Mouse (Mus musculus): ENCODE measurements at regions not wholly inside any gene's neighbourhood (a gene's known extent, or its start where the extent isn't known, plus 50 kb on each side); places are given as distances from the start of the nearest gene placed in this dataset.
A peak's percentile ranks its signal among the peaks of the same experiment; 100 is the strongest.

DNA sequence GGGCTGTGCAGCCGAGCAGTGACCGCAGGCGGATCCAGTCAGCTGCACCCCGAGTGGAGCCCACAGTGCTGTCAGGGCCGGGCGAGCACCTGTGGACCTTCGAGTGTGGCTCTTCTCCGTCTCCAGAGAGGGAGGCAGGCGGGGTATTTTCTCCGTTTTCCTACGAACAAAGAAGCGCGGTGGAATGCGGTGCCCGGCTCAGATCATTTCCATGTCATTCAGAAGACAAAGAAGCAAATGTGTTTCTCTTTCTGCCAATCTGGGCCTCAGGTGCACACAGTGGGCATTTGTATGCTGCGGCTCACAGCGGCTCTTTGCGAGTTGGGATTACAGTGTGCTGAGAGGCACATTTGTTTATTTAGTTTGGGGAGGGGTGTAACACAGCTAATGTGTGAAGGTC, 483.1 kb downstream of the Ajap1 start:
- H3K4me2 ChIP-seq (replicated peaks) = no peak overlapping the region
- 0 out of 2 replicates have a peak overlapping the region, but pooled peaks have one; percentile 21 for H3K27ac ChIP-seq
- peak overlapping the region; percentile 35 for H3K9ac ChIP-seq
- WGBS = 27% methylated on average over 18 of the region's 18 CpGs
- H3K27me3 ChIP-seq (ENCODE audit: control insufficient read depth, insufficient read depth, low read length) = no peaks in the 10 kb centered on the region
- H3K4me1 ChIP-seq (replicated peaks; ENCODE audit: control insufficient read depth, insufficient read depth, low read length) = peaks cover 8% of the 10 kb centered on the region; the same call in 1 of the 2 replicates
- H3K4me3 ChIP-seq (replicated peaks; ENCODE audit: low read length) = no peak overlapping the region
- no peaks in the 10 kb centered on the region for H3K9me3 ChIP-seq (ENCODE audit: control insufficient read depth, low read length)
- no peak for ATAC-seq (ENCODE audit: low FRiP score)
- H3K36me3 ChIP-seq (replicated peaks; ENCODE audit: control insufficient read depth, insufficient read depth) = no peaks in the 10 kb centered on the region
- peak; percentile 36 for DNase-seq (ENCODE audit: low spot score)

DNA sequence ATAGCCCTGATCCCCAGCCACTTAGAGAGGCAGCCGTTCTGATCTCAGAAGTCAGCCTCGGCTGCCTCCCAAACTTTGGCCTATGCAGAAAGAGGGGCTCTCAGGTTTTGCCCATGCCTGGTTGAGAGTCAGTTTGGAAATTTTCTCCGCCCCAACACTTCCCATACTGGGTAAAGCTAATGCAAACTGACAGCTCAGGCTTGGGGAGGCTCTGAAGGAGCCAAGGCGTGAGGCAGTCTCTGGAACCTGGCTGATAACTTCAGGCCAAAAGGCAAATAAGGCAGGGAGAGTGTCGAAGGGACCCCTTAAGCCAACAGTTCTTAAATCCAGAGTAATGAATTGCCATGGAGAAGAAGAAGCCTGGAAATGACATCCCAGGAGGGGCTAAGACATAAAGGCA, 485.4 kb downstream of the Ajap1 start:
- no peak overlapping the region for H3K4me2 ChIP-seq (replicated peaks)
- H3K4me1 ChIP-seq (replicated peaks; ENCODE audit: control insufficient read depth, insufficient read depth, low read length) = peaks cover 11% of the 10 kb centered on the region; the same call in 1 of the 2 replicates
- no peaks in the 10 kb centered on the region for H3K36me3 ChIP-seq (replicated peaks; ENCODE audit: control insufficient read depth, insufficient read depth)
- ATAC-seq (ENCODE audit: low FRiP score) (no peak), DNase-seq (ENCODE audit: low spot score) (no peak)
- whole genome bisulfite sequencing = 87% methylated on average over 5 of the region's 5 CpGs
- H3K27ac ChIP-seq = no peak overlapping the region
- H3K9ac ChIP-seq = no peak overlapping the region
- no peaks in the 10 kb centered on the region for H3K9me3 ChIP-seq (ENCODE audit: control insufficient read depth, low read length)
- no peak overlapping the region for H3K4me3 ChIP-seq (replicated peaks; ENCODE audit: low read length)
- no peaks in the 10 kb centered on the region for H3K27me3 ChIP-seq (ENCODE audit: control insufficient read depth, insufficient read depth, low read length)

DNA sequence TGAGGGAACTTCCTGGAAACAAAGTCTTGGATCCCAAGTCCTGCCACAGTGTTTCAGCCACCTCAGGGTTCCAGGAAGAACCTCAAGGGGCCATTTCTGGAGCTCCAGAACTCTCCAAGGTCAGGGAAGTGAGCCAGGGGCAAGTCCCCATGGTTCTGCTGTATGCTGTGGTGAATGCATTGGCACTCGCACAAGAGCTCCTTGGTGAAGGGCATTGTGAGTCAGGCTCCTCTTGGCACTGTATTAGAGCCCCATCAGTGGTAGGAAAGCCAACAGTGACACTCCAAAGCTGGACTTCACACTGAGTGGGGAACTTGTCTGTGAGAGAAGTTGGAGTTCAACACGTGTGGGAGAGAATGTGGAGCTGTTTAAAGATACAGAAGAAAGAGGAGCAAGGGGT, 486.0 kb downstream of the Ajap1 start:
- Histone ChIP-seq H3K4me3 (replicated peaks; ENCODE audit: low read length) (no peak overlapping the region), H3K36me3 (replicated peaks; ENCODE audit: control insufficient read depth, insufficient read depth) (no peaks in the 10 kb centered on the region), H3K9ac (no peak overlapping the region), H3K4me1 (replicated peaks; ENCODE audit: control insufficient read depth, insufficient read depth, low read length) (peaks cover 11% of the 10 kb centered on the region; the same call in 1 of the 2 replicates), H3K27me3 (ENCODE audit: control insufficient read depth, insufficient read depth, low read length) (no peaks in the 10 kb centered on the region), H3K4me2 (replicated peaks) (no peak overlapping the region), H3K27ac (no peak overlapping the region), H3K9me3 (ENCODE audit: control insufficient read depth, low read length) (no peaks in the 10 kb centered on the region)
- 76% methylated on average over 2 of the region's 2 CpGs for WGBS
- ATAC-seq (ENCODE audit: low FRiP score) (no peak), DNase-seq (ENCODE audit: low spot score) (no peak)

DNA sequence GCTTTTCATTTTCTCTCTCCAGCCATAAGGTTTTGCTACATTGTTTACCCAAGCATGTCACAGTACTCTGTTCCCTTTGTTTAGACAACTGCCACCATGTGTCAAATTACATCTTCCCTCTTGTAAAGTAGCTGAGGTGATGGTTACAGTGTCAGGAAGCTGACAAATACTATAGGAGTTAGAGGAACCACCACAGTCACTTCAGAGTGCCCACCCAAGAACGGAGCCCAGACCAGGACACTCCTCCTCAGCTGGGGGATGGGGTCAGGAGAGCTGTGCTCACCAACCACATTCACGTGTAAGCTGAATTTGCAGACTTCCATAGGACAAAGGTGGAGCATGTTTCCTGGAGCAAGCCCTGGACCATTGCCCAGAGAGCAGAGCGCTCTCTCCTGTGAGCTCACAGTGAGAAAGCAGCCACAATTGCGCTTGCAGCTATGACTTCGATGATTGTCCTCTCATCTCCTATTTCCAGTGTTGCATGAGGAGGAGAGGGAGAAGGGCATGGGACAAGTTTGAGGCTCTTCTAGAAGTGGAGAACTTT, 487.5 kb downstream of the Ajap1 start:
- WGBS = 72% methylated on average over 5 of the region's 5 CpGs
- no peak for DNase-seq (ENCODE audit: low spot score)

DNA sequence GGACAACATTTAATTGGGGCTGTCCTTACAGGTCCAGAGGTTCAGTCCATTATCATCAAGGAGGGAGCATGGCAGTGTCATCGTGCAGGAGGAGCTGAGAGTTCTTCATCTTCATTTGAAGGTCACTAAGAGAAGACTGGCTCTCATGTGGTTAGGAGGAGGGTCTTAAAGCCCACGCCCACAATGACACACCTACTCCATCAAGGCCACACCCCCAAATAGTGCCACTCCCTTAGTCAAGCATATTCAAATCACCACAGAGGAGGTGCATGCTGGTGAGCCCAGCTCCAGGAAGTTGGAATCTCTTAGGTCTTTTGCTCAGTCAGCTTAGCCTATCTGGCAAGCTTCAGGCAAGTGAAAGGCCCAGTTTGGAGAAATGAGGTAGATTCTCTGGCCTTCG, 488.4 kb downstream of the Ajap1 start:
- 71% methylated on average over 3 of the region's 3 CpGs for WGBS
- Histone ChIP-seq H3K4me3 (replicated peaks; ENCODE audit: low read length) (no peak overlapping the region), H3K4me2 (replicated peaks) (no peak overlapping the region), H3K27ac (no peak overlapping the region), H3K9me3 (ENCODE audit: control insufficient read depth, low read length) (no peaks in the 10 kb centered on the region), H3K4me1 (replicated peaks; ENCODE audit: control insufficient read depth, insufficient read depth, low read length) (peaks cover 7% of the 10 kb centered on the region; the same call in 1 of the 2 replicates), H3K27me3 (ENCODE audit: control insufficient read depth, insufficient read depth, low read length) (no peaks in the 10 kb centered on the region), H3K36me3 (replicated peaks; ENCODE audit: control insufficient read depth, insufficient read depth) (no peaks in the 10 kb centered on the region), H3K9ac (no peak overlapping the region)
- DNase-seq (ENCODE audit: low spot score) (no peak), ATAC-seq (ENCODE audit: low FRiP score) (no peak)

More for the DNA sequence above, 487.5 kb downstream of the Ajap1 start:
- Histone ChIP-seq H3K9me3 (ENCODE audit: control insufficient read depth, low read length) (no peaks in the 10 kb centered on the region), H3K27ac (no peak overlapping the region), H3K27me3 (ENCODE audit: control insufficient read depth, insufficient read depth, low read length) (no peaks in the 10 kb centered on the region), H3K36me3 (replicated peaks; ENCODE audit: control insufficient read depth, insufficient read depth) (no peaks in the 10 kb centered on the region), H3K4me1 (replicated peaks; ENCODE audit: control insufficient read depth, insufficient read depth, low read length) (peaks cover 11% of the 10 kb centered on the region; the same call in 1 of the 2 replicates), H3K9ac (no peak overlapping the region), H3K4me2 (replicated peaks) (no peak overlapping the region), H3K4me3 (replicated peaks; ENCODE audit: low read length) (no peak overlapping the region)
- no peak for ATAC-seq (ENCODE audit: low FRiP score)

DNA sequence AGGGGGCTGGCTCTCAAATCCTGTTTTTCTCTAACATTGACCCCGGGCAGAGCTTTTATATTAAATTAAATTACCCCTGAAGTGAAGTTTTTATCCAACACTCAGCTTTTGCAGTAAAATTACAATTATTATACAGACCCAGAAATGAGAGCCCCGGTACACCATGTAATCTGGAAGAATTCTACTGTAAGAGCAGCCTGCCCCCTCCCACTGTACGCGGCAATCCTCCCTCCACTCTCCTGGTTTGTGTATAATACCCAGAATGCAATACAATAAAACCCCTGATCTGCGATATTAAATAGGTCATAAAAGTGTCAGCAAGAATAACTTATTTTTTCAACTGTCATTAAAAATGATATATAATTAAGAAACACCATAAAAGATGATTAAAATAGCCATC, 492.3 kb downstream of the Ajap1 start:
- DNase-seq (ENCODE audit: low spot score) (no peak), ATAC-seq (ENCODE audit: low FRiP score) (no peak)
- 62% methylated on average over 5 of the region's 5 CpGs for WGBS
- Histone ChIP-seq H3K36me3 (replicated peaks; ENCODE audit: control insufficient read depth, insufficient read depth) (no peaks in the 10 kb centered on the region), H3K9me3 (ENCODE audit: control insufficient read depth, low read length) (no peaks in the 10 kb centered on the region), H3K4me2 (replicated peaks) (no peak overlapping the region), H3K27ac (no peak overlapping the region), H3K9ac (0 out of 2 replicates have a peak overlapping the region, but pooled peaks have one; percentile 24), H3K4me1 (replicated peaks; ENCODE audit: control insufficient read depth, insufficient read depth, low read length) (0 out of 2 replicates have a peak, but pooled peaks cover 7% of the 10 kb centered on the region), H3K4me3 (replicated peaks; ENCODE audit: low read length) (no peak overlapping the region), H3K27me3 (ENCODE audit: control insufficient read depth, insufficient read depth, low read length) (no peaks in the 10 kb centered on the region)

DNA sequence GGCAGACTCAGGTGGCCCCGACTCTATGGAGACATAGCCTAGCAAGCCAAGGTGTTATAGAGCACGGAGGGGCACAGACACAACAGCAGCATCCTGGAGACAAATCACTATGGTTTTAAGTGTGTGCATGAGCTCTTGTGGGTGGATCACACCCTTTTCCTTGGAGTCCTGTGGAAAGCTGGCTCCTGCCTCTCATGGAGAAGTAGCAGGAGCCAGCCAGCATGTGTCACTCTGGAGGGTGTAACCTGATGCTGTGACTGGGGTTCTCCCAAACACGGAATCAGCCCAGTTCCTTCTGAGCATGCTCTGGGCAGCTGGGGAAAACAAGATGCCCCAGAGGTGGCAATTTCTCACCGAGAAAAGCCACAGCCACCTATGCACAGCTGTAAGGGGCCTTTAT, 494.9 kb downstream of the Ajap1 start:
- H3K27ac ChIP-seq = no peak overlapping the region
- DNase-seq (ENCODE audit: low spot score) = no peak
- WGBS = 76% methylated on average over 4 of the region's 4 CpGs

DNA sequence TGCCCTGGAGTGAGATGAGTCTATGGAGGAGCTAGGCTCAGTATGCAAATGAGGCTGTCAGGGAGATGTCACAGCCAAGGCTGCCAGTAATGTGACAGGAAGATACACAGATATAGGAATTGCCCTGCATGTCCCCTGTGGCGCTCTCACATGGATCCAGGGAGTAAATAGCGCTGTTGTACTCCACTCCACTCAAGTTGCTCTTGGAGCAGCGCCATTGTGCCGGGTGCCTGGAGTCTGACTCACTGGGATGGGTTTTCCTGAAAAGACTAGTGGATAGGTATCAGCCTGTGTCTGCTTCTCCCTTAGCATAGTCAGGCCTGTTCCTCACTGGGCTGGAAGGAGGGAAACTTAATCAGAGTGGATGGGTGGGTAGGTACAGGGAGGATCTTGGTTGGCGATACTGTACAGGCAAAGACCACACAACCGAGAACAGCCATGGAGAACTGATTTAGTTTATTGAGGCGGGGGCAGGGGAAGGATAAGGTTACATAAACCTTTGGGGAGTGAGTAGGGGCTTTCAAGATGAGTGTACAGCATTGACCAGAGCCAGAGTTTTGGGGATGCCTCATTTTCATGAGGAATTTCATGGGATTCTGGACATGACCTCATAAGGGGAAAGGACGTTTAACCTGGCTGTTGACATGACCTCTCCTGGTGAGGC, 497.5 kb upstream of the Kcnab2 start:
- ATAC-seq (ENCODE audit: low FRiP score) (no peak), DNase-seq (ENCODE audit: low spot score) (no peak)
- no peaks in the 10 kb centered on the region for H3K9me3 ChIP-seq (ENCODE audit: control insufficient read depth, low read length)
- no peaks in the 10 kb centered on the region for H3K4me1 ChIP-seq (replicated peaks; ENCODE audit: control insufficient read depth, insufficient read depth, low read length)
- no peaks in the 10 kb centered on the region for H3K36me3 ChIP-seq (replicated peaks; ENCODE audit: control insufficient read depth, insufficient read depth)
- 92% methylated on average over 8 of the region's 8 CpGs for WGBS
- H3K4me3 ChIP-seq (replicated peaks; ENCODE audit: low read length) = no peak overlapping the region
- no peak overlapping the region for H3K27ac ChIP-seq
- no peak overlapping the region for H3K9ac ChIP-seq
- no peak overlapping the region for H3K4me2 ChIP-seq (replicated peaks)
- no peaks in the 10 kb centered on the region for H3K27me3 ChIP-seq (ENCODE audit: control insufficient read depth, insufficient read depth, low read length)

More for the DNA sequence above, 494.9 kb downstream of the Ajap1 start:
- Histone ChIP-seq H3K27me3 (ENCODE audit: control insufficient read depth, insufficient read depth, low read length) (no peaks in the 10 kb centered on the region), H3K4me1 (replicated peaks; ENCODE audit: control insufficient read depth, insufficient read depth, low read length) (0 out of 2 replicates have a peak, but pooled peaks cover 4% of the 10 kb centered on the region), H3K4me2 (replicated peaks) (no peak overlapping the region), H3K4me3 (replicated peaks; ENCODE audit: low read length) (no peak overlapping the region), H3K9ac (no peak overlapping the region), H3K9me3 (ENCODE audit: control insufficient read depth, low read length) (0 out of 2 replicates have a peak, but pooled peaks cover 5% of the 10 kb centered on the region), H3K36me3 (replicated peaks; ENCODE audit: control insufficient read depth, insufficient read depth) (no peaks in the 10 kb centered on the region)
- ATAC-seq (ENCODE audit: low FRiP score) = no peak

DNA sequence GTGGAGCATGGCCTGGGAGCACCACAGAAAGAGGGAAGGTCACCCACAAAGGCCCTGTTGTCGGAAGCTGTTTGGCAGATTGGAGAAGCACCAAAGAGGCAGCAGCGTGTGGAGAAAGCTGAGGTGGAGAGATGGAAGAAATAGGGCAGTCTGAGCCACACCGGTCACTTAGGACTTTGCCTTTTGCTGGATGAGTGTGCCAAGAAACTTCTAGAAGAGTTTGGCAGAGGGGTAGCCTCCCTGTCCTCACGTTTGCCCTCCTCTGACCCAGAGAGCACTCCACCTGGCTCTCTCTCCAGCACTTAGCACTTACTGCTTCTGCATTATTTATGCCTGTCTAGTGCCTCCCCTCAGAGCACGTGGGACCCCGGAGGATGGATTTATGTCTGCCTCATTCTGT, 485.3 kb upstream of the Kcnab2 start:
- Histone ChIP-seq H3K4me3 (replicated peaks; ENCODE audit: low read length) (no peak overlapping the region), H3K27me3 (ENCODE audit: control insufficient read depth, insufficient read depth, low read length) (no peaks in the 10 kb centered on the region), H3K4me1 (replicated peaks; ENCODE audit: control insufficient read depth, insufficient read depth, low read length) (no peaks in the 10 kb centered on the region), H3K36me3 (replicated peaks; ENCODE audit: control insufficient read depth, insufficient read depth) (no peaks in the 10 kb centered on the region), H3K9me3 (ENCODE audit: control insufficient read depth, low read length) (no peaks in the 10 kb centered on the region), H3K4me2 (replicated peaks) (no peak overlapping the region), H3K9ac (no peak overlapping the region), H3K27ac (no peak overlapping the region)
- no peak for ATAC-seq (ENCODE audit: low FRiP score)
- 75% methylated on average over 6 of the region's 6 CpGs for WGBS
- no peak for DNase-seq (ENCODE audit: low spot score)

Data from hindbrain, embryonic 14.5 days (tissue).